Mouse (Mus musculus) heart, postnatal 36 days (tissue): Measurements from ENCODE around the gene Hoxb4. TPM values are rescaled to one million over a fixed set of nuclear protein-coding genes. Genes with fewer than 3 reads are reported as not detected.
A peak's percentile ranks its signal among the peaks of the same experiment; 100 is the strongest.

ENCODE experiments used
- DNase-seq, 2 experiments: peaks; one replicate each; pipeline ENCODE4 v3.0.0; 2021 to 2022
- intact Hi-C: fragments of 180-260 bp; cut with DNase I; formaldehyde crosslinking; loops from one replicate; pipeline ENCODE4 v1.15.1; 2025
- total RNA-seq, 2 experiments: library from RNA; stranded (reverse); gene quantifications; 2 replicates each; pipeline ENCODE4 v1.2.3; 2021

Gene Hoxb4
- total RNA-seq, 2 experiments from 2014 or later = 0.51 to 0.53 TPM

DNA sequence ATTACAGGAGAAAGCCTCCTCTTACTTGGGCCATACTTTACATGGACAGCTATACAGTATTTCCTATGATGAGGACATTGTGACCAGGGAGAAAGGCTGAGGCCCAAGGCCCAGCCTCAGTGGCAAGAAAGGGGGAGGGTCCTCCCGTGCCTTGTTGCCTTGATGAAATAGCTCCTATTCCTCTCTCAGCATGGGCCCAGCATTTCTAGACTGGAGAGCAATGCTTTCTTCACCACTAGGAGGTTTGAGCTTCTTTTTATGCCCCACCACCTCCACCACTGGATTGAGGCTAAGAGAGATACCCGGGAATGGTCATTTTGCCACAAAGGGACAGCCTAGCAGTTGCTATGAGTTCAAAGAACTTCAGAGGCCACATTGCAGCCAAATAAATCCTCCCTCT lies 21.1 kb upstream of the Hoxb4 start:
- intact Hi-C loops = no loop called here
- no peak for DNase-seq

DNA sequence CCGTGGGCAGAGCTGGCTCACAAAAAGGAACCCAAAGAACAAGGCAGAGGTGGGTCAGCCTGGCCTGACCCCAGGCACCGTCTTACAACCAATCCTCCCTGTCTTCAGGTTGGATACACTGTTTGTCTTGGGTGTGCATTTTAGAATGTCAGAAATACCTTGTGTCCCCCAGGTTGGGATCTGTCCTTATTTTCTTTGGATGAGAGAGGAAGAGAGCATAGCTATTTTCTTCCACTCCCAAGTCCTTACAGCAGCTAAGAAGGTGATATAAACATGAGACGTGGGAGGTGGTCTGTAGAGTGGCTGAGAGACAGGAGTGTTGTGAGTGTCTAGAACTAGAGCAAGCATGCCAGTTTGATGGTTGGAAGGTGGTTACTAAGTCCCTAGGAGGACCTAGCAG lies 20.6 kb upstream of the Hoxb4 start:
- DNase-seq = no peak
- intact Hi-C loops = no loop called here

DNA sequence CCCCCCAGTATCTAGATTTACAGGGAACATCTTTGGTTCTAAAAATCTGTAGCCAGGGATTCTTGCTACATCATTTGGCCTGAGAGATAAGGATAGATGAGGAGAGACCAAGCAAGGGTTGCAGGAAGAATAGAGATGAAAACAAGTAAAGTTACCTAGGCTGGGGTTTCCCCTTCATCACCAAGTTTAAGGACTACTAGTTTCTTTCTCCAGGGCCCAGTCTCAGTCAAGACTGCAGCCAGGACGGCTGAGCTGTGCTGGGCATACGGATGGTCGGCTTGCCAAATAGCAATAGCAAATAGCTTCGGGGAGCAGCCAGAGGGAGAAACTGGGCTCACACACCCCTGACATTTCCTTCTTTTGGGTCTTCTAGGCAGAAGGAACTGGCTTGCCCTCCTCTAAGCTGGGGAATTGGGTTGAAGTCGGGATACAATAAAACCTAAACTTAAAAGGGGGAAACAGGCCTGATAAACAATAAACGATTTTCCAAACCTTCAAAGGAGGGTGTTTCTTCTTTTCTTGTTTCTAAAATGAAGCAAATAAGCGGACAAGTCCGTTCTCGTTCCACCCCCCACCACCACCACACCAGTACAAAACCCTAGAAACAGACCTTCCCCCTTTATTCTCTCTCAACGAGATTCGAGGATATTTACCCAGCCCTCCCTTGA lies 20.0 kb upstream of the Hoxb4 start:
- DNase-seq = no peak
- intact Hi-C loops = no loop called here

DNA sequence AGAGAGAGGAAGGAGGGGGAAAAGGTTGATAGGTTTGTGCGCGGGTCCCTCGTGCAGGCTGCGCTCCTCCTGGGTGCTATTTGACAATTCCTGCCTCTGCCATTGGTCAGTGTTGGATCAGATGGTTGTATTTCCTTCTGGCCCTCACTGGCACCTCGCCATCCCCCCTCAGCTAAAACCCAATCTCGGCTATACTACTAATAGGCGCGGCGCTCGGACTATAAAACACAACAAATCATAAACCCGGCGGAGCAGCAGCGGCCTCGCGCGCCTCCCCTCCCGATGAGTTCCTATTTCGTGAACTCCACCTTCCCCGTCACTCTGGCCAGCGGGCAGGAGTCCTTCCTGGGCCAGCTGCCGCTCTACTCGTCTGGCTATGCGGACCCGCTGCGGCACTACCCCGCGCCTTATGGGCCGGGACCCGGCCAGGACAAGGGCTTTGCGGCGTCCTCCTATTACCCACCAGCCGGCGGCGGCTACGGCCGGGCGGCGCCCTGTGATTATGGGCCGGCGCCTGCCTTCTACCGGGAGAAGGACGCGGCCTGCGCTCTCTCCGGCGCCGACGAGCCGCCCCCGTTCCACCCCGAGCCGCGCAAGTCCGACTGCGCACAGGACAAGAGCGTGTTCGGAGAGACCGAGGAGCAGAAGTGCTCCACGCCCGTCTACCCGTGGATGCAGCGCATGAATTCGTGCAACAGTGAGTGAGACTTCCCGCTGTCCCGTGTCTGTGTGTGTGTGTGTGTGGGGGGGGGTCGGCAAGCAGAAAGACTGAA lies 19.0 kb upstream of the Hoxb4 start:
- no peak for DNase-seq
- intact Hi-C loops = no loop called here

DNA sequence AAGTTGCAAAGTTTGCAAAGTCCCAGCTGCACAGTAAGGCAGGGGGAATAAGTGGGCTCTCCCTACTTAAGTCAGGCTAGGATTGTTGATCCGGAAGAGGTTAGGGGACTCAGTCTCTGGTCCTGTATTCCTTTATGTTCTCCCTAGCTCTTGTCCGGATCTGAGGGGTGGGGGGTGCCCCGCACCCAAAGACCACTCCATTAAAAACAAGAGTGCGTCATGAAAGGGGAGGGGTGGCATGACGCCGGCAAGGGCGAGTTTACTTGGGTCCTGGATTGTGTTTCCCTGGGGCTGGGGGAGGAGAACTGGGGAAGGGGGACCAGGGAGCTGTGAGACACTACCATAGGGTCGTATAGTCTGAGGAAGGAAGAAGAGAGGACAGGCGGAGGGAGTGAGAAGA lies 18.3 kb upstream of the Hoxb4 start:
- intact Hi-C loops = no loop called here
- DNase-seq = no peak

DNA sequence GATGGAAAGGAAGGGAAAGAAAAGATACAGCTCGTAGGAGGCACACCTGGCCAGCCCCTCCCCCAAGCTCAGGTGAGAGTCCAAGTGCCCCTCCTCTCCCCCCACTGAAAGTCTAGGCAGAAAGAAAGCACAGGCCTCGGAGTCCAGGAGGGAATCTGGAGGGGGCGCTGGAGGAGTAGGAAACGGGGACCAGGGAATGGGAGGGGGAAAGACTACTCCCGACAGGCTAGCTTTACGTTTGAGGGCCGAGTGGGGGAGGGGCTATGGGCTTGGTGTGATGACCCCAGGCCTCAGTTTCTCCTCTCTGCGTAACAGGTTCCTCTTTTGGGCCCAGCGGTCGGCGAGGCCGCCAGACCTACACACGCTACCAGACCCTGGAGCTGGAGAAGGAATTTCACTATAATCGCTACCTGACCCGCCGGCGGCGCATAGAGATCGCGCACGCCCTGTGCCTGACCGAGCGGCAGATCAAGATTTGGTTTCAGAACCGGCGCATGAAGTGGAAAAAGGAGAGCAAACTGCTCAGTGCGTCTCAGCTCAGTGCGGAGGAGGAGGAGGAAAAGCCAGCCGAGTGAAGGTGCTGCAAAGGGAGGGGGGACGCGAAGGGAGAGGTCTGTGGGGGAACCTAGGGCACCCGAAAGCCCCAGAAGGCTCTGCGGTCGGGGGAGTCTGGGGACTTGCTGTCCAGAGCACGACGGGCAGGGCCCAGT lies 17.6 kb upstream of the Hoxb4 start:
- intact Hi-C loops = no loop called here
- DNase-seq = no peak

DNA sequence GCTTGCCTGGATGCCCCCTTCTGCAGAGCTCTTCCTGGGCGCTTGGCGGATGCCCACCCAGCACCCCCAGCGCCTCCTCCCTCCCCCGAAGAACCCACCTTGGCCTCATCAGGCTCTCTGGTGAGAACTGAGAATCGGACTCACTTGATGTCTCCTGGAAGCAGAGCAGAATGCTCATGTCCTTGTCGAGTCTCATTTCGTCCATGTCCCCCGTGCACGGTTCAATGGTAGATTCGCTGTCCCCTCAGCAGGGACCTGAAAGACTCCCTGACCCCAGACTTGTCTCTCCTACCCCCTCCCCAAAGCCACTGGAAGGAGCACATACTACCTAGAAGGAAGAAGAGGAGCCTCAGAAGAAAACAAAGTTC lies 17.0 kb upstream of the Hoxb4 start:
- no peak for DNase-seq
- intact Hi-C loops = no loop called here

DNA sequence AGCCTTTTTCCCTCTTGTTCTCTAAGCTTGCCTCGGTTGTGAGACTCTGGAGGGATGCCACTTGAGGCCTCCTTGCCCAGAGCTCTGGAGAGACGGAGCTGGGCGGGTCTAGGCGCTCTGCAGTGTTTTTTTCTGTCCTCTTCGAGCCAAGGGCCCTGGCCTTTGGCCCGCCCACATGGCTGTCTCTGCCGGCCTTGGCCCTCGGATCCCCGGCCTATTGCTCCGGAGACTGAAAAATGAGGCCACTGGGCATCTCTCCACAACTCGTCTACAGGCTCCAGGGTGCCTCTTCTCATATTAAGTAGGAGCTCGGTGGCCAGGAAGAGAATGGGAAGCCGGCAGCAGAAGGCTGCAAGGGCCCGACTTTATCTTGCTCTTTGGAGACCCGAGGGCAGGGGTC lies 16.2 kb upstream of the Hoxb4 start:
- no peak for DNase-seq
- intact Hi-C loops = loop anchor here (2.0 kb wide), 1 partner anchor 235 kb away; no protein-coding TSS in a partner anchor

DNA sequence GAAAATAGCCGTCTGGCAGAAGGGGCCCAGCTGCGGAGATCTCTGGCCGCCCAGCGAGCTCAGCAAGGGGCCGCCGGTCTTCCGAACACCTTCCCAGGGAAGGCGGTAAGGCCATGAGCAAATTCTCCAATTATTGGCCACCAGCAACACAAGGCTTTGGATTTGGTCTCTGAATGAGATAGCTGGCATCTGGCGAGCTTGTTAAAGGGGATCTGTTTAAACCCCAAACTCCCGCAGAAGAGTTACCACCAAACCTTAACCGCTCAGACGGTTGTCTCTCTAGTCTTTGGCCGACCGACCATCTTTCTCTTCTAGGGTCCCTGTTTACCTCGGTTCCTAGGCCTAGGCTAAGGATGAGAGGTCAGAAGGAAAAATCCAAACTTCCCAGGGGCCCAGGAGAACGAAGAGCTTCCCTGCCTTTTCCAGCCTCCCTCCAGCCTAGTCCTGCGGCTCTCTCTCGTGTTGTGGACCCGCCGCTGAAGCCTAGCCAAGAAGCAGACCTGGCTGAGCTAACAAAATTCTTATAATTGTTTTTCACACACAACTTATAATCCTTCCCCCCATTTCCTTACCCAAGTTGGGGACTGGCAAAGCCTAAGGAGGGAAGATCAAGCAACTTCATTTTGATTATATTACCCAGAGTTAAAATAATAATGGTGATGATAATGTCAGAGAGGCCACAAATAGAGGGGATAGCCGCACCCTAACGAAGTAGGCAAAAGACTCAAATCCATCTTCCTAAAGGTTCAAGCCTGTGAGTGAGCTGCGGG lies 15.5 kb upstream of the Hoxb4 start:
- intact Hi-C loops = loop anchor here (1.0 to 2.0 kb wide), 3 partner anchors 105 to 234 kb away; no protein-coding TSS in a partner anchor
- DNase-seq = no peak

DNA sequence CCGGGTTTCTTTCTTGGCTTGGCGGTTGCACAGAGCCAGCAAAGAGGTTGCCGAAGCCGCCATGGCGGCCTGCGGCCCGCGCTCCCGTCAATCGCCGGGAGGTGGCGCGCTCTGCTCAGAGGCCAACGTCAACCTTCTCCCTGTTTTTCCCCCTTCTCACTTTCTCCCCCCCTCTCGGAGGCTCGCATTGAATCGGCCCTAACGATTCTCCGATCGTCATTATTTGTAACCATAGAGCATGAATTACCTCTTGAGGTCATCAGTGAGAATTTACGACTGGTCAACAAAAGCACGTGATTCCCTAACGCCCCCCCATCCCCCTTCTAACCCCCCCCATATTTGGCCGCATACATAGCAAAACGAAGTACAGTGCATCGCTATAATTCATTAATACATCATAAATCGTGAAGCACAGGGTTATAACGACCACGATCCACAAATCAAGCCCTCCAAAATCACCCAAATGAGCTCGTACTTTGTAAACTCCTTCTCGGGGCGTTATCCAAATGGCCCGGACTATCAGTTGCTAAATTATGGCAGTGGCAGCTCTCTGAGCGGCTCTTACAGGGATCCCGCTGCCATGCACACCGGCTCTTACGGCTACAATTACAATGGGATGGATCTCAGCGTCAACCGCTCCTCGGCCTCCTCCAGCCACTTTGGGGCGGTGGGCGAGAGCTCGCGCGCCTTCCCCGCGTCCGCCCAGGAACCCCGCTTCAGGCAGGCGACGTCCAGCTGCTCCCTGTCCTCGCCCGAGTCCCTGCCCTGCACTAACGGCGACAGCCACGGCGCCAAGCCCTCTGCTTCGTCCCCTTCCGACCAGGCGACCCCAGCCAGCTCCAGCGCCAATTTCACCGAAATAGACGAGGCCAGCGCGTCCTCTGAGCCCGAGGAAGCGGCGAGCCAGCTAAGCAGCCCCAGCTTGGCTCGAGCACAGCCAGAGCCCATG lies 14.6 kb upstream of the Hoxb4 start, which contains the start of gene Hoxb5:
Hoxb5 (plus strand) TSS at position 186 of the 949 bp plus-strand sequence.
- intact Hi-C loops = loop anchor here (1.0 to 2.0 kb wide), 3 partner anchors 104 to 233 kb away; no protein-coding TSS in a partner anchor
- DNase-seq = peak; percentile 66 to 74

DNA sequence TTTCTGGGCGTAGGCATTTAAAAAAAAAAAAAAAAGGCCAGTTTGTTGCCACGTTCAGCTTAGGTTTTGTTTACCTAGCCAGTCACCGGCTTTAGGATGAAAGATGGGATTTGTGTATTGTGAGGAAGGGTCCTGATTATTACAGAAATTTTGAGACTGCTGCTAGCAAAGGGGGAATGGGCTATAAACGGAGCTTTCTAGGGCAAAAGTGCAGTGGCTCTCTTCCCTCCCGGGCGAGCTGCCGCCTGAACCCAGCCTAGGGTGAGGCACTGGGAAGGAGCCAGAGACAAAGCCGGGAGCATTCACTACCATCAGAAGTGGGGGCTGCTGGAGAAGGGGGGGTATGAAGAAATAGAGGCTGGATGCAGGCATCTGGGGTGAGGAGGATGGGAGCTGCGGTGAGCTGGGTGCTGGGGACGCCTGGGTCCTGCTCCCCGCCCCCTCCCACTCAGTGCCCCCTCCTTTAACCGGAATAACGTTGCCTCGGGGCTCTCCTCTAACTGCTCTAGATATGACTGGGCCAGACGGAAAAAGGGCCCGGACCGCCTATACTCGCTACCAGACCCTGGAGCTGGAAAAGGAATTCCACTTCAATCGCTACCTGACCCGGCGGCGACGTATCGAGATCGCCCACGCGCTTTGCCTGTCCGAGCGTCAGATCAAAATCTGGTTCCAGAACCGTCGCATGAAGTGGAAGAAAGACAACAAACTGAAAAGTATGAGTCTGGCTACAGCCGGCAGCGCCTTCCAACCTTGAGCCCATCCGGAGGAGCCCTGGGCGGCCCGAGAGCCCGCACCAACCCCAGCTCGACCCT lies 13.5 kb upstream of the Hoxb4 start:
- no peak for DNase-seq
- intact Hi-C loops = no loop called here

DNA sequence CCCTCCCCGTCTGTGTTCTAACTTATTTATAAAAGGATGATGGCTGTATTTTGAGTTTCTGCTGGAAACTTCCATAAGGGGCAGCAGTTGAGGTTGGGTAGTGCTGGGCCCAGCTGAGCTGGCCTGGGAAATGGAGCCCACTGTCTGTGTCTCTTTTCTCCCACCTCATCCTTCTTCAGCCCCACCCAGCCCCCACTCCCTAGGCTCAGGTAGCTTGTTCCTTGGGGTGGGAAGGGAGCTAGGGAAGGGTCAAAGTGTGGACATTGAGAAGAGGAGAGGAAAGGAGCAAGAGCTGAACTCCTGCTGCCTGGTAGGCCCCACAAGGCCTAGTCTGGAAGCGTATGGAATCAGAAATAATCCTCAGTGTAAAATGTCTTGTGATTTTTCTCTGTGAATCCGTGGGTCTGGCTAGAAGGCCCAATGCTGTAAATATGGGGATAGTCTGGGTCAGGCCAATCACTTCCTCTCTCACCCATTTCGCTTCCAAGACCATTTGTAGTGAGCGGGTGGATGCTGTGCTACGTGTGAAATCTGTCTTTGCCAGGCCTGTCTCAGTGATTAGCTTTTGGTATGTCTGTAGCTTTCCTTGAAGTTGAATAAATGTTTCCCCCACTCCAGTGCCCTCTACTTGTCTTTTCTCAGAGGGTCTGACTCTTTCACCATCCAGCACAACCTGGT lies 12.4 kb upstream of the Hoxb4 start:
- no peak for DNase-seq
- intact Hi-C loops = no loop called here

DNA sequence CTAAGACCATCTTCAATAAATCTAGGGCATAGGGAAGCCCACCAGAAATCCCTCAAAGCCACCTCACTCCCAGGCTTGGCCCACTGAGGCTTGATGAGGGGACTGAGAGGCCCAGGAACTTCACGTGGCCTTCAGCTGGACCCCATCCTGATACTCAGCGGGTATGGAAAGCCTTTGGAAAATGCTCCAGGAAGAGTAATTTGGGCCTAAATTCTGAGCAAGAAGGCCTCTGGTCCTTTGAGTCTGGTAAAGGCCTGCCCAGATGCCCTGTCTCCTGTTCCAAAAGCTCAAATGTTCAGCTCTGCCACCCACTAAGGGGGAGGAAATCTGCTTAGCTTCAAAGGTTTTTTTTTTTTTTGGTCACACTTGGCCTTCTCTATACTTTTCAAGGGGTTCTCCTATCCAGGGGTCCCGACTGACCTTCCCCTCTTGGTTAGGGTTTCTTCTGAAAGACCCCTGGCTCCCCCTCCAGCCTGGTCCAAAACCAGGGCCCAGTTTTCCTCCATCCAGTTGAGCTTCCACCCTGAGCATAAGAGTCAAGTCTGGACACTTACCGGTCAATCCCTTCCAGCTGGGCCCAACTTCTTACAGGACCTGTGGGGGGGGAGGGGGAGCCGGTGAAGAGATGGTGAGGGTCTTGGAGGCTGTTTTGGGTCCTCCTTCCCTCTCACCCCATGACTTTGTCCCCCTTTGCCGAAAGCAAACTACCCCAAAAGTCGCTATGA lies 11.7 kb upstream of the Hoxb4 start:
- no peak for DNase-seq
- intact Hi-C loops = no loop called here

DNA sequence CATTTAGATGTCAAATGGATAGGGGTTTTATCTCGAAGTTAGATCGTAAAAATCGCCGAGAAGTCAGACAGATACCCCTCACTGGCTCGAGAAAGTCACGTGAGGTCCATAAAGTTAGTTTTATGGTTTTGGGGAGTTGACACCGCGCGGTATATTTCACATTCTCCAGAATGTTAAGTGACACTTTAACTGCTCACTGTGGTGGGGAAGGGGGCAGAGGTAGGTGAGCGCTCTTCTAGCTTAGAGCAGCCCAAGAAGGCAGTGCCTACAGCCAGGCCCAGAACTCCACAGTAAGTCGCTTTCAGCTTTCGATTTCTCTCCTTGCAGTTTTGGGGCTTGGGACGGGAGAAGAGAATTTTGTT lies 11.2 kb upstream of the Hoxb4 start:
- DNase-seq = no peak
- intact Hi-C loops = no loop called here

DNA sequence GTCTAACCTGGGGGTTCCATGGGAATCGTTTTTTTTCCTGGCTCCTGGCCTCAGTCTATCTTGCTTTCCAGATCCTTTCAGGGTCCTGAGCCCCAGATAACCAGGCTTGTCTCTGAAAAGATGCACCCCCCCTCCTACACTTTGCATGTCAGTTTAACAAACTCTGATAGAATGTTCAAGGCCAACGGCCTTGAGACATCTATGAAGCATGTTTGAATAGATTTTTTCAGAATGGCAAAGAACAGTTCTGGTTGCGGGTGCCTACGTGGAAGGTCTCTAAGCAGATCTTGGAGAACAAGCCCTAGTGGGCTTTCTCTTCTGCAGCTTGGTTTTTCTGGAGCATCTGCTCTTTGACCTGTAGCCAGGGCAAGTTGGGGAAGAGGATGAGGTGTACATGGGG lies 9.3 kb upstream of the Hoxb4 start:
- no peak for DNase-seq
- intact Hi-C loops = no loop called here

DNA sequence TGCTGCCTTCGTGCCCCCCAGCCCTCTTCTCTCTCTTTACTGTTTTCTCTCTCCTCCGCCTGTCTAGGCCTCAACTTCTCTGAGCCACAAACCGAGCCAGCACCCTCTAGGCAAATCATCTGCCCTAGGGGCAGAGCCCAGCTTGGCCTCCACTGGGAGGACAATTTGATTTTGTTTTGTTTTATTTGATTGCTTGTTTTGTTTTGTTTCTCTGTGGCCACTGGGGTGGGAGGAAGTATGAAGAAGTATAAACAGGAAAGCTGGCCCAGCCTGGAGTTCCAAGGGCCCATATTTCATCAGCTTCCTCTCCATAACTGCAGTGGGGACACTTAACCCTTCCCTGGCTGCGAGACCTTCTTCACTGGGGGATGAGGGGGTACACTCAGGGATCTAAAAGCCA lies 8.8 kb upstream of the Hoxb4 start:
- no peak for DNase-seq
- intact Hi-C loops = no loop called here

DNA sequence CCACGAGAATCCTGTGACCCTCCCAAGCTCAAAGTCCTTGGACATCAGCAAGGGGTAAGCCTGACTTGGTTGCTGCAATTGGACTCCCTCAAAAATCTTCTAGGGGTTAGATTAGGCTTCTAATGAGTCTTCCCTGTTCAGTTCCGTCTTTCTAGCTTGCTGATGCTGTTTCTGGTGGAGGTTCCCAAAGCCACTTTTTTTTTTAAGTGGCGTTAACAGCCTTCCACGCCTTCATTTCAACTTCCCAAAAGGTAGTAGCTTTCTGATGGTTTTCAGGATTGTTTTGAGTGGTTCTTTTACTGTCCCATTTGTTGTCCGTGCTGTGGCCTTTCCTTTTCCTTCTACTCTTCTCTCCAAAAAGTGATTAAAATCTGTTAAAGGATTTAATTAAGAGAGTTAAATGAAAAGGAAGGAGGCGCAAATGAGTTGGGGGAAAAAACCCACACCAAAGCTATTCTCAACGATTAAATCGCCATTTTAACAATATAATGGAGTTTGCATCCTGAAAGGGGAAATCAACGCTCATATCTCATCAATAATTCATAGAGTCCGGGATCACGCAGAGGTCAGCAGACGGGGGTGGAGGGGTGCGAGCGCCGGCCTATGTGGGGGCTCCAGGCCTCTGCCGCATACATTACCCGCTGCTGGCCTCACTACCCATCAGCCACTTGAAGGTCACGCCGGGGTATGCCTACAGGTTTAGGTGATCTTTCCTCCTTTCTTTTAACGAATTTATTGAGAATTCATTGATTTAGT lies 7.7 kb upstream of the Hoxb4 start:
- no peak for DNase-seq
- intact Hi-C loops = loop anchor here (2.0 kb wide), 1 partner anchor 96 kb away; no protein-coding TSS in a partner anchor
